Mouse (Mus musculus) intestine, embryonic 14.5 days (tissue): ENCODE data around the gene Piezo1. TPM values are rescaled to one million over a fixed set of nuclear protein-coding genes. Genes with fewer than 3 reads are reported as not detected.

ENCODE experiments used
- ATAC-seq: fragments of 200-750 bp; cut with Nextera tagmentation; replicated peaks from 2 replicates; pipeline ENCODE4 v1.8.0; 2017; ENCODE audit warnings: low read depth, moderate number of reproducible peaks, moderate TSS enrichment, moderate library complexity; ENCODE audit not compliant: low FRiP score, low TSS enrichment
- DNase-seq: peaks from one replicate; pipeline ENCODE4 v3.0.0-alpha.2; 2018; ENCODE audit warnings: low spot score
- H3K27ac ChIP-seq: fragments of 300-500 bp; sonication (generic); 2 replicates; pipeline ENCODE4 v1.5.1; 2014; ENCODE audit warnings: low read depth, mild to moderate bottlenecking, control low read depth
- H3K27me3 ChIP-seq: fragments of 300-500 bp; sonication (generic); replicated peaks from 2 replicates; pipeline ENCODE4 v1.6.1; 2014; ENCODE audit warnings: low read length, control low read depth; ENCODE audit not compliant: control insufficient read depth, insufficient read depth
- H3K36me3 ChIP-seq: fragments of 300-500 bp; sonication (generic); 2 replicates; pipeline ENCODE4 v1.6.1; 2014; ENCODE audit warnings: low read length, control low read depth; ENCODE audit not compliant: control insufficient read depth, insufficient read depth
- H3K4me1 ChIP-seq: fragments of 300-500 bp; sonication (generic); replicated peaks from 2 replicates; pipeline ENCODE4 v1.6.1; 2014; ENCODE audit warnings: low read length, control low read depth, mixed read lengths; ENCODE audit not compliant: control insufficient read depth, insufficient read depth
- H3K4me2 ChIP-seq: fragments of 300-500 bp; sonication (generic); 2 replicates; pipeline ENCODE4 v1.6.1; 2014; ENCODE audit warnings: low read length
- H3K4me3 ChIP-seq: fragments of 300-500 bp; sonication (generic); 2 replicates; pipeline ENCODE4 v1.5.1; 2014; ENCODE audit warnings: low read depth, low read length, control low read depth, mixed read lengths
- H3K9ac ChIP-seq: fragments of 300-500 bp; sonication (generic); 2 replicates; pipeline ENCODE4 v1.6.1; 2014; ENCODE audit warnings: mild to moderate bottlenecking, low read length
- H3K9me3 ChIP-seq: fragments of 300-500 bp; sonication (generic); 2 replicates; pipeline ENCODE4 v1.6.1; 2016; ENCODE audit warnings: low read length, control low read depth; ENCODE audit not compliant: control insufficient read depth
- WGBS: fragments of 180-500 bp; shearing (Covaris S2); extraction: QIAGEN DNeasy Blood & Tissue Kit; methylation state at CpG from one replicate; pipeline ENCODE4 v1.1.7; 2014; 5-methylcytosine and 5-hydroxymethylcytosine counted together
- polyA plus RNA-seq: library from polyadenylated mRNA; unstranded; fragments of >200 nt; fragmentation: Nextera tagmentation; extraction: Ambion mirVana; gene quantifications from 2 replicates; pipeline ENCODE4 v1.2.1, GENCODE M21; 2014

Piezo1 gene
- polyA plus RNA-seq, 1 experiment from 2014 or later = 17.9 TPM

DNA sequence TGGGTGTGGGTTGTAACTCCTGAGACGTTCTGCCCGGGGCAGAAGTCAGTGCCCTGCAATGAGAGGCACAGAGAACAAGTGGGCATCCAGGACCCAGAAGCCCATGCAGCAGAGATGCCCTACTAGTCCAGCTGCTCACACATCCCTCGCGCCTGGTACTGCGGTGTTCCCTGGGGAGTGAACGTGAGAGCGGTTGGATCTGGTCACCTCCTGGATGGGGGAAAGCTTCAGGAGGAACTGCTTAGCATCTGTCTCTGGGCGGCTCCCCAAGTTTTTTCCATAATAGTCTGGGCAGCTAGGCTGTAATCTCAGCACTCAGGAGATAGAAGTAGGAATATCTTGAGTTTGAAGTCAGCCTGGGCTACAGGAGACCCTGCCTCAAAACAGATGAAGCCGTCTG, 33.9 kb upstream of the Piezo1 start:
- Histone ChIP-seq H3K4me3 (no peak overlapping the region), H3K9ac (no peak overlapping the region), H3K27me3 (no peaks in the 10 kb centered on the region), H3K36me3 (no peaks in the 10 kb centered on the region), H3K4me2 (no peak overlapping the region), H3K9me3 (no peaks in the 10 kb centered on the region), H3K27ac (0 out of 2 replicates have a peak overlapping the region, but pooled peaks have one; percentile 23), H3K4me1 (peaks cover 10% of the 10 kb centered on the region)
- DNase-seq (no peak), ATAC-seq (no peak)
- 85% methylated on average over 9 of the region's 9 CpGs for WGBS

GRCm38 (mm10) chr8:122580926-122581325, 29.8 kb upstream of the Piezo1 start:
- Histone ChIP-seq H3K27ac (no peak overlapping the region), H3K4me3 (no peak overlapping the region), H3K4me2 (no peak overlapping the region), H3K9ac (no peak overlapping the region), H3K9me3 (no peaks in the 10 kb centered on the region), H3K27me3 (no peaks in the 10 kb centered on the region), H3K4me1 (peaks cover 24% of the 10 kb centered on the region), H3K36me3 (no peaks in the 10 kb centered on the region)
- 25% methylated on average over 14 of the region's 15 CpGs for WGBS
- no peak for DNase-seq
- no peak for ATAC-seq

GRCm38 (mm10) chr8:122579196-122579595, 28.1 kb upstream of the Piezo1 start:
- H3K27ac ChIP-seq = no peak overlapping the region
- peaks cover 35% of the 10 kb centered on the region for H3K4me1 ChIP-seq
- H3K4me2 ChIP-seq = no peak overlapping the region
- ATAC-seq = no peak
- no peaks in the 10 kb centered on the region for H3K9me3 ChIP-seq
- no peaks in the 10 kb centered on the region for H3K27me3 ChIP-seq
- H3K4me3 ChIP-seq = no peak overlapping the region
- 33% methylated on average over 7 of the region's 7 CpGs for WGBS
- no peak overlapping the region for H3K9ac ChIP-seq
- no peak for DNase-seq
- H3K36me3 ChIP-seq = no peaks in the 10 kb centered on the region

GRCm38 (mm10) chr8:122577116-122577515, 26.0 kb upstream of the Piezo1 start:
- H3K9me3 ChIP-seq = no peaks in the 10 kb centered on the region
- no peak overlapping the region; the same call in 1 of the 2 replicates for H3K27ac ChIP-seq
- H3K4me1 ChIP-seq = peaks cover 35% of the 10 kb centered on the region
- DNase-seq = no peak
- peak; percentile 36 for ATAC-seq
- peaks cover 17% of the 10 kb centered on the region for H3K36me3 ChIP-seq
- H3K4me2 ChIP-seq = peak overlapping the region; percentile 80
- no peak overlapping the region for H3K9ac ChIP-seq
- 21% methylated on average over 10 of the region's 10 CpGs for WGBS
- H3K4me3 ChIP-seq = peak overlapping the region; percentile 71
- H3K27me3 ChIP-seq = no peaks in the 10 kb centered on the region

DNA sequence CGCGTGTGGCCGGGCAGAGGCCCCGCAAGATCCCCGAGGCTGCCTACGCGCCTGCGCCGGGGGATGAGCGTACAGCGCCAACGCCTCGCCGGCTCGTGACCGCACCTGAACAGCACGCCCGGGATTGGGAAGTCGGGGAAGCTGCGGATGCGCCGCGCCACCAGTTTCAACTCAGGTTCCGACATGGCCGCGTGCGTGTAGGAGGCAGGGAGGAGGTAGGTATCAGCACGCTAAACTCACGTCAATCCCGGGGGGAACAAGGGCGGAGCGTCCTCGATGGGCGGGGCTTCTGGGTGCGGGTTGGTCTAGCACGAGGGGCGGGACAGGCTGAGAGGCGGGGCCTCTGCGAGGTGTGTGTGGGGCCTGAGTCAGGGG, 25.5 kb upstream of the Piezo1 start, which contains the start of gene Aprt:
Gene Aprt, minus strand, starts transcription at position 262 of the 375 bp plus-strand sequence.
- H3K9me3 ChIP-seq = no peaks in the 10 kb centered on the region
- peak within 1 kb of the TSS; percentile 71 for H3K4me3 ChIP-seq
- DNase-seq (peak; percentile 99), ATAC-seq (peak; percentile 87)
- H3K4me2 ChIP-seq = peak within 1 kb of the TSS; percentile 80
- under 1% methylated on average over 39 of the region's 39 CpGs for WGBS
- H3K27ac ChIP-seq = peak within 1 kb of the TSS; percentile 79
- peaks cover 35% of the 10 kb centered on the region for H3K4me1 ChIP-seq
- H3K27me3 ChIP-seq = no peaks in the 10 kb centered on the region
- H3K9ac ChIP-seq = peak within 1 kb of the TSS; percentile 89
- peaks cover 22% of the 10 kb centered on the region for H3K36me3 ChIP-seq

DNA sequence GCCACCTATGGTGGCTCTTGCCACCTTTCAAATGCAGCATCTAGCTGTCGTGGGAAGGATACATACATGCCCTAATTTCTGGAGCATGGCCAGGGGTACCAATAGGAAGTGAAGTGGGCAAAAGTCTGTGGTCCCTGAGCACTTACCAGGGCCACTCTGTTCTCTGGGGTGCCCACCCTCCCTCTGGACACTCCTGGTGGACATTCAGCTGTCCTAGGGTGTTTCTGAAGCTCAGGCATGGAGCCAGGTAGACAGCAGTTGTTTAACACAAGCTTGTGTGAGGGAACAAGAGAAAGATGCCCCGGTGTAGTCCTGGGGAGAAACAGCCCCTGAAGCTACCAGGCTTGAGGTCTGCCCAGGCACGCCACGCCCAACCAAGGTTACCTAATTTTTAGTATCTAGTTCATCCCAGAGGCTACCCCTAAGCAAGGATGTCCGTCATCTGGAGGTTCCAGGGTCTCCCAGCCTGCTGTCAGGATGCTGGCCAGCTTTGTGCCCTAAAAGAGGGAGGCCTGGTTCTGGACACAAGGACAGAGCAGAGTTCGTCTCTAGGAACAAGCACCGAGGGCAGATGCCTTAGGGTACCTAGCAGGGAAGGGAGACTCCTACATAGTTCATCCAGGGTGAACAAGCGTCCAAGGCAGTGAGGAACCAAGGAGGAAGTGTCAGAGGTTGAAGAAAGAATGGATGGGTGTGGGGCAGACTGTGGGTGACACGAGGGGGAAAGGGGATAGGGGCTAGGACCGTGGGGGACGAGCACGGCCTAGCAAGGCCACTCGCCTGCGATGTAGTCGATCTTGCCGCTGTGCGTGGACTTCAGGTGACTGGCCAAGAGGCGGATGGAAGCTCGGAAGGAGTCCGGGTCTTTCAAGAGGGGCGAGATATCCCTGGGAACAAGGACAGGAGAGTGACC, 24.9 kb upstream of the Piezo1 start:
- Histone ChIP-seq H3K4me2 (peak overlapping the region; percentile 80), H3K27ac (peak overlapping the region; percentile 79), H3K4me1 (peaks cover 35% of the 10 kb centered on the region), H3K36me3 (peaks cover 28% of the 10 kb centered on the region), H3K4me3 (peak overlapping the region; percentile 71), H3K27me3 (no peaks in the 10 kb centered on the region), H3K9ac (peak overlapping the region; percentile 89), H3K9me3 (no peaks in the 10 kb centered on the region)
- 14% methylated on average over 21 of the region's 21 CpGs for WGBS
- DNase-seq = no peak
- ATAC-seq = 0 out of 2 replicates have a peak, but pooled peaks have one; percentile 0

GRCm38 (mm10) chr8:122575286-122575685, 24.2 kb upstream of the Piezo1 start:
- WGBS = 62% methylated on average over 8 of the region's 8 CpGs
- Histone ChIP-seq H3K36me3 (peaks cover 36% of the 10 kb centered on the region), H3K27me3 (no peaks in the 10 kb centered on the region), H3K9me3 (no peaks in the 10 kb centered on the region), H3K4me3 (peak overlapping the region; percentile 71), H3K27ac (no peak overlapping the region), H3K4me2 (peak overlapping the region; percentile 80), H3K4me1 (peaks cover 35% of the 10 kb centered on the region), H3K9ac (no peak overlapping the region; the same call in 1 of the 2 replicates)
- DNase-seq (no peak), ATAC-seq (no peak)

DNA sequence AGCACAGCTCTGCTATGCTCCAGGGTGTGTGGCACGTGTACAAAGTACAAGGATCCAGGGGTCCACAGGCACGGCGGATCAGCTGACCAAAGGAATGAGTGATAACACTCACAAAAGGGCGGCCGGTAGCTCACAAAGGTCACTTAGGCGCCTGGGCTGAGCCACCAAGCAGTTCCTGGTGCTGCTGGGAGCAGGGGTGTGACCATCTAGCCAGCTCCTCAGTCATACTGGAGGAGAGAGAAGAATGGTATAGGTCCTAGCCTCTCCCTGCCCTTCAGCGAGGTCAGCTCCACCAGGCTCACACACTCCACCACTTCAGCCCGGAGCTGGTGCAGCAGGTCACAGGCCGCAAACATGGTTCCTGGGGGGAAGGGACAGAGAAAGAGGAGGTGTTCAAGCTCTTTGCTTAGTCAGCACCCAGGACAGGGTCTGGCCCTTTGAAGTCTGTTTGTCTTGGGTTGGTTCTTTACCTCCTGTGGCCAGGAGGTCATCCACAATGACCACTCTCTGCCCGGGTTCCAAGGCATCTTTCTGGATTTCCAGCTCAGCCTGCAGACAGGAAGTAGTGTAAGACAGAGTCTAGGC, 23.6 kb upstream of the Piezo1 start:
- Histone ChIP-seq H3K27me3 (no peaks in the 10 kb centered on the region), H3K4me2 (peak overlapping the region; percentile 80), H3K27ac (peak overlapping the region; percentile 54), H3K9me3 (no peaks in the 10 kb centered on the region), H3K36me3 (peaks cover 41% of the 10 kb centered on the region), H3K4me3 (peak overlapping the region; percentile 71; the same call in 1 of the 2 replicates), H3K4me1 (peaks cover 33% of the 10 kb centered on the region), H3K9ac (no peak overlapping the region)
- whole genome bisulfite sequencing = 24% methylated on average over 10 of the region's 10 CpGs
- DNase-seq (no peak), ATAC-seq (peak; percentile 16; the same call in 1 of the 2 replicates)
